Mouse (Mus musculus): ENCODE measurements around the gene Cfap65. TPM values are rescaled to one million over a fixed set of nuclear protein-coding genes. Genes with fewer than 3 reads are reported as not detected.

Gene Cfap65
- polyA plus RNA-seq, 1 experiment, result 0.15 TPM

DNA sequence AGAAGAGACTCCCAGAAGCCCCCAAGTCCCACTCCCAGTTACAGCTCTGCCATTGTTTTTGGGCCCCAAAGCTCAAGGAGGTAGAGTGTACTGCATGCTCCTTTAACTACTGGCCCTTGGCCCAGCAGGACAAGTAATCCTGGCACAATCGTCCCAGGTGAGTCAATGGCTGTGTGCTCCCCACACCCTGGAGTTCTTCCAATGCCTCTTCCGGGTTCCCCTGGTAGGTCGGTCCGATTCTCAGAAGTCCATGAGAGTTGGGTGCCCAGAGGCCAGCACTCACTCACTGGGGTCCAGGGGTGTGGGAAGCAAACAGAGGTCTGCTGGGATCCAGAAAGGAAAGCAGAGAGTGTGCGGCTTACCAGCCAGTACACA, 27.4 kb upstream of the Cfap65 start:
- Histone ChIP-seq H3K36me3 (ENCODE audit: control insufficient read depth, insufficient read depth, low read length) (no peaks in the 10 kb centered on the region), H3K4me3 (ENCODE audit: low read depth, low read length) (no peak overlapping the region), H3K4me1 (ENCODE audit: control insufficient read depth, insufficient read depth, insufficient read length, low read length) (peaks cover 34% of the 10 kb centered on the region), H3K27ac (ENCODE audit: insufficient read depth, low read depth, low read length) (peak overlapping the region; percentile 99), H3K27me3 (ENCODE audit: control insufficient read depth, insufficient read depth, low read length) (no peaks in the 10 kb centered on the region)
- TF ChIP-seq POLR2A (IDR thresholded peaks at IDR 0.05; ENCODE audit: low read depth, low read length), result no peak; the same call in 1 of the 2 replicates
- no peak for TF ChIP-seq CTCF (IDR thresholded peaks at IDR 0.05; ENCODE audit: extremely low read depth, insufficient read length, insufficient replicate concordance, low read depth, low read length)
- WGBS, result 27% methylated on average over 5 of the region's 5 CpGs

DNA sequence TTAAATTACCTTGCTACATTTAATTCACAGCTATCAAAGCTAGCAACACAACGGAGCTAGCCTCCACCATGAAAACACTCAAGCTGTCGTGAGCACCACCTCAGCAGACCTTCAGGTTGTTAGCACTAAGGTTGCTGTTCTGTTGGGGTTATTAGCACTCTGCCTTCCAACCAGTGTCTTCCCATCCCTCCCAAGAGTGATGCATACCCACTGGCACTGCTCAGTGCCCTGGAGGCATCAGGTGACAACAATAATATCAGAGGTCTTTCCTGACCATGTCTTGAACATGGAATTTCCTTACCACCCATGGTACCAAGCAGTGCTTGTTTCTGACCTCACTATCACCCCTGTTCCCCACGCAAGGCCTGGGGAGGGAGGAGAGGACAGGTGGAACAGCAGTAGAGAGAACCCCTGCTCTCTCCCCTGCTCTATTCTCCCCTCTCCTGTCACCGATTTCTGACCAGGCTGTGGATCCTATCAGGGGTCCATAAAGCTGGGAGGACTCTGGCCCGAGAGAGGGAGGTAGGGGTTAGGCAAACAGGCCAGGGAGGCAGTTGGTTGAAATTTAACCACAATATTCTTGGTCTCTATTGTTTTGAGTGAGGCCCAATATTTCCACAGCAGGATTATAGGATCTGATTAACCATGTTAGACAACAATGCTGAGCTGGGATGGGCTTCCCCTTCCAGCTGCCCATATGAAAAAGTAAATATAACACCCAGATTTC, 26.9 kb upstream of the Cfap65 start:
- no peaks in the 10 kb centered on the region for H3K36me3 ChIP-seq (ENCODE audit: control insufficient read depth, insufficient read depth, low read length)
- peak overlapping the region; percentile 99 for H3K27ac ChIP-seq (ENCODE audit: insufficient read depth, low read depth, low read length)
- 24% methylated on average over 5 of the region's 5 CpGs for WGBS
- peaks cover 29% of the 10 kb centered on the region for H3K4me1 ChIP-seq (ENCODE audit: control insufficient read depth, insufficient read depth, insufficient read length, low read length)
- no peaks in the 10 kb centered on the region for H3K27me3 ChIP-seq (ENCODE audit: control insufficient read depth, insufficient read depth, low read length)
- TF ChIP-seq CTCF (IDR thresholded peaks at IDR 0.05; ENCODE audit: extremely low read depth, insufficient read length, insufficient replicate concordance, low read depth, low read length) (no peak), POLR2A (IDR thresholded peaks at IDR 0.05; ENCODE audit: low read depth, low read length) (no peak)
- H3K4me3 ChIP-seq (ENCODE audit: low read depth, low read length), result no peak overlapping the region

DNA sequence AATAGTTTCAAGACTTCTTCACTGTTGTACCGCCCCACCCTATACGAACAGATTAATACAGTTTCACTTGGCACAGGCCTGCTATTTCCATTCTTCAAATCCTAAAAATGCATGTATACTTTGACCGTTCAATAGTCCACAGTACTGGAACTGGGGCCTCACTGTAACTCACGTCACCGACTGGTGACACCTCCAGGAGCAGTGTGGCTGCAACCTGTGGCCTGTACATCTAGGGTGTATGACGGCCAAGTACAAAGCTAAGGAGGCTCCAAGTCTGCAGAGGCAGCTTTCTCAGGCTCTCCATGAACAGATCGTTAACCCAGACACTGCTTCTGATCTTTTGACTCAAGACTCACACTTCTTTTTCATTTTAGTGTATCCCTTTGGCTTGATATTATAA, 26.3 kb upstream of the Cfap65 start:
- peaks cover 28% of the 10 kb centered on the region for H3K4me1 ChIP-seq (ENCODE audit: control insufficient read depth, insufficient read depth, insufficient read length, low read length)
- H3K27me3 ChIP-seq (ENCODE audit: control insufficient read depth, insufficient read depth, low read length), result no peaks in the 10 kb centered on the region
- TF ChIP-seq POLR2A (IDR thresholded peaks at IDR 0.05; ENCODE audit: low read depth, low read length) (peak; percentile 68; the same call in 1 of the 2 replicates), CTCF (IDR thresholded peaks at IDR 0.05; ENCODE audit: extremely low read depth, insufficient read length, insufficient replicate concordance, low read depth, low read length) (no peak)
- H3K36me3 ChIP-seq (ENCODE audit: control insufficient read depth, insufficient read depth, low read length), result no peaks in the 10 kb centered on the region
- 36% methylated on average over 7 of the region's 7 CpGs for WGBS
- H3K27ac ChIP-seq (ENCODE audit: insufficient read depth, low read depth, low read length), result peak overlapping the region; percentile 99
- H3K4me3 ChIP-seq (ENCODE audit: low read depth, low read length), result no peak overlapping the region

DNA sequence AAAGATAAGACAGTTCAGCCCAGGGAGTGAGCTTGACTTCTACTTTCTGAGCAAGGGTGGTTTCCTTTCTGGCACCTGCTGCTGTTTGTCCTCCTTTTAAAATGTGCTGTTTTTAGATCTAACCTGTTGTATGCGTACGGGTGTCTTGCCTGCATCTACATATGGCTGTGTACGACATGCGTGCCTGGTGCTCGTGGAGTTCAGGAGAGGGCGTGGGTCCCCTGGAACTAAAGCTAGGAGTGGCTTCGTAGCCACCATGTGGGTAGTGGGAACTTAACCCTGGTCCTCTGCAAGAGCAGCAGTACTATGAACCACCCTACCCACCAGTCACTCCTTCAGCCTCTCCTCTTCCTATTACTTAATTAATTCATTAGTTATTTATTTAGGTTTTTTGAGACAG, 24.7 kb upstream of the Cfap65 start:
- Histone ChIP-seq H3K4me1 (ENCODE audit: control insufficient read depth, insufficient read depth, insufficient read length, low read length) (peaks cover 28% of the 10 kb centered on the region), H3K27ac (ENCODE audit: insufficient read depth, low read depth, low read length) (no peak overlapping the region), H3K36me3 (ENCODE audit: control insufficient read depth, insufficient read depth, low read length) (no peaks in the 10 kb centered on the region), H3K27me3 (ENCODE audit: control insufficient read depth, insufficient read depth, low read length) (no peaks in the 10 kb centered on the region), H3K4me3 (ENCODE audit: low read depth, low read length) (no peak overlapping the region)
- 80% methylated on average over 7 of the region's 7 CpGs for WGBS
- TF ChIP-seq POLR2A (IDR thresholded peaks at IDR 0.05; ENCODE audit: low read depth, low read length), result no peak
- TF ChIP-seq CTCF (IDR thresholded peaks at IDR 0.05; ENCODE audit: extremely low read depth, insufficient read length, insufficient replicate concordance, low read depth, low read length), result no peak

DNA sequence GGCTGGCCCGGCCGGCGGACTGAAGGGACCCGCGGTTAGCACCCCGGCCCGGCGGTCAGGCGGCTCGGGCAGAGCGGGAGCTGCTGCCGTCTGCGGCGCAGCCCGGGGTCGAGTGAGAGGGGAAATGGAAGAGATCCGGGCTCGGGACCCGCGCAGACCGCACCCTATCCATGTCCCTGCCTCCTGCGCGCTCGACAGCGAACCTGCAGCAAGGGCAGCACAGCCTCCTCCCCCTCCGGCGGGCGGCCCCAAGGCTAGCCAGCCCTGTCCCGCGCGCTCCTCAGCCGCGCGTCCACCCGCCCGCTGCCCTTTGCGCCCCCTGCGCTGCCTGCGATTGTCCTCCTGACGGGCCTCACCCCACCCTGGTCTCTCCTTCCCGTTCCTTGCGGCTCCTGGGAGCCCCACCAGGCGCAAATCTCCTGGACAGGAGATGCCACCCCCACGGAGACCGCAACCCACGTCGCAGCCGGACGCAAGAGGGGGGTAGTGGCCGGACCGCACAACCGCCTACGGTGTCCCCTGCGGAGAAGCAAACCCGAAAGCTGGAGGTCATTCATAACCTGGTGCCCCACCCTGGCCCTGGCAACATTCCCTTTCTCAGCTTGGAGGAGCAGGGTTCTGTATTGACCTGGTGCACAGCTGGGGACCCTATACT, 16.3 kb upstream of the Cfap65 start, which contains the start of gene Ihh:
Gene Ihh (minus strand): TSS at position 117 of the 655 bp plus-strand sequence.
- peak within 1 kb of the TSS; percentile 95 for H3K27ac ChIP-seq (ENCODE audit: insufficient read depth, low read depth, low read length)
- H3K27me3 ChIP-seq (ENCODE audit: control insufficient read depth, insufficient read depth, low read length), result no peaks in the 10 kb centered on the region
- peak within 1 kb of the TSS; percentile 81 for H3K4me3 ChIP-seq (ENCODE audit: low read depth, low read length)
- H3K4me1 ChIP-seq (ENCODE audit: control insufficient read depth, insufficient read depth, insufficient read length, low read length), result peaks cover 9% of the 10 kb centered on the region
- H3K36me3 ChIP-seq (ENCODE audit: control insufficient read depth, insufficient read depth, low read length), result peaks cover 17% of the 10 kb centered on the region
- TF ChIP-seq CTCF (IDR thresholded peaks at IDR 0.05; ENCODE audit: extremely low read depth, insufficient read length, insufficient replicate concordance, low read depth, low read length) (no peak), POLR2A (IDR thresholded peaks at IDR 0.05; ENCODE audit: low read depth, low read length) (peak; percentile 81)
- 2% methylated on average over 52 of the region's 55 CpGs for WGBS

DNA sequence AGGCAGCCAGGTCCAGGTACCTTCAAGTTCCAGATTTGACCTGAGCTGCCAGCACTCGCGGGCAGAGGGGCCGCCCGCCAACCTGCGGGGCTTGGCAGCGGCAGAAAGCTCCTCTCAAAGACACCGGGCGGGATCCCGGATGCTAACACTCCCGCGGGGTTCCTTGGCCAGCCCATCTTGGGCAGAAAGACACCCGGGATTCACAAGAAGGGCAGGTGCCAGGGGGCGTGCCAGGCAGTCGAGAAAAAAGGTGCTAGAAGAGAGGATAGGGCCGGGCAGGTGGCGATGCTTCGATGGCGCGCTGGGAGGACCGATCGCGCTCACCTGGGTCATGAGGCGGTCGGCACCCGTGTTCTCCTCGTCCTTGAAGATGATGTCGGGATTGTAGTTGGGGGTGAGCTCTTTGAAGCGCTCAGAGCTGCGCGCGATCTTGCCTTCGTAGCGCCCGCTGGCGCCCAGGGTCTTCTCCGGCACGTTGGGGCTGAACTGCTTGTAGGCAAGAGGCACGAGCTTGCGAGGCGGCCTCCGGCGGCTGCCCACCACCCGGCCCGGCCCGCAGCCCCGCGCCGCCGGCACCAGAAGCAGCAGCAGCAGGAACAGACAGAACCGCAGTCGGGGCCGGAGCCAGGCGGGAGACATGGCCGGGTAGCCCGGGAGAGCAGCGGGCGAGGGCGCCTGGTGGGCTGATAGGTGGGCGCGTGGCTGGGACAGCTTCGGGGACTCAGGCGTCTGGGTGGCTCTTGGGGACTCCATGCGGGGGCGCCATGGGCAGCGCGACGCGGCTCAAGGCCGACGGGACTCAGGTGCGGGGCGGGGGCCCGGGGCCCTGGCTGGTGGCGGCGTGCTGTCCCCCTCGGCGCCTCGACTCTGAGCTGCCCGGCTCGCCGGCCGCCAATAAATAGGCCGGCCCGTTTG, 15.4 kb upstream of the Cfap65 start:
- Histone ChIP-seq H3K27me3 (ENCODE audit: control insufficient read depth, insufficient read depth, low read length) (no peaks in the 10 kb centered on the region), H3K36me3 (ENCODE audit: control insufficient read depth, insufficient read depth, low read length) (peaks cover 26% of the 10 kb centered on the region), H3K4me1 (ENCODE audit: control insufficient read depth, insufficient read depth, insufficient read length, low read length) (peaks cover 9% of the 10 kb centered on the region), H3K4me3 (ENCODE audit: low read depth, low read length) (peak overlapping the region; percentile 81), H3K27ac (ENCODE audit: insufficient read depth, low read depth, low read length) (peak overlapping the region; percentile 95)
- TF ChIP-seq CTCF (IDR thresholded peaks at IDR 0.05; ENCODE audit: extremely low read depth, insufficient read length, insufficient replicate concordance, low read depth, low read length), result no peak
- TF ChIP-seq POLR2A (IDR thresholded peaks at IDR 0.05; ENCODE audit: low read depth, low read length), result no peak; the same call in 1 of the 2 replicates
- 2% methylated on average over 84 of the region's 84 CpGs for WGBS
